Mouse (Mus musculus) layer of hippocampus, adult 9-10 months (tissue): ENCODE results near the gene Bach2.

Source experiments
- DNase-seq: peaks from one replicate; pipeline ENCODE4 v3.0.0; 2022; ENCODE audit warnings: low spot score

Gene Bach2

GRCm38 (mm10) chr4:32389107-32389800 lies 150.7 kb downstream of the Bach2 start:
- DNase-seq, result no peak

GRCm38 (mm10) chr4:32391260-32391659 lies 152.7 kb downstream of the Bach2 start:
- DNase-seq, result no peak

GRCm38 (mm10) chr4:32393226-32393625 lies 154.6 kb downstream of the Bach2 start:
- no peak for DNase-seq

GRCm38 (mm10) chr4:32393951-32394350 lies 155.3 kb downstream of the Bach2 start:
- DNase-seq, result no peak

GRCm38 (mm10) chr4:32394850-32395249 lies 156.2 kb downstream of the Bach2 start:
- no peak for DNase-seq

GRCm38 (mm10) chr4:32401459-32401858 lies 162.9 kb downstream of the Bach2 start:
- no peak for DNase-seq

- no peak for DNase-seq
Observed at GRCm38 (mm10) chr4:32403506-32403905, 164.9 kb downstream of the Bach2 start.

- no peak for DNase-seq
Observed at GRCm38 (mm10) chr4:32405149-32405882, 166.7 kb downstream of the Bach2 start.

- no peak for DNase-seq
Observed at GRCm38 (mm10) chr4:32405985-32406384, 167.4 kb downstream of the Bach2 start.

- no peak for DNase-seq
Observed at GRCm38 (mm10) chr4:32408535-32408934, 169.9 kb downstream of the Bach2 start.

- no peak for DNase-seq
Observed at GRCm38 (mm10) chr4:32409116-32409880, 170.7 kb downstream of the Bach2 start.

- DNase-seq, result no peak
Observed at GRCm38 (mm10) chr4:32413063-32413462, 174.5 kb downstream of the Bach2 start.

GRCm38 (mm10) chr4:32413505-32413904 lies 174.9 kb downstream of the Bach2 start:
- DNase-seq, result no peak

- DNase-seq, result peak; percentile 39
Observed at GRCm38 (mm10) chr4:32414959-32415358, 176.4 kb downstream of the Bach2 start.

GRCm38 (mm10) chr4:32417939-32418338 lies 179.3 kb downstream of the Bach2 start:
- DNase-seq, result no peak

GRCm38 (mm10) chr4:32421570-32421969 lies 183.0 kb downstream of the Bach2 start:
- no peak for DNase-seq

GRCm38 (mm10) chr4:32422427-32422826 lies 183.8 kb downstream of the Bach2 start:
- DNase-seq, result no peak

- DNase-seq, result no peak
Observed at GRCm38 (mm10) chr4:32423667-32424066, 185.1 kb downstream of the Bach2 start.

GRCm38 (mm10) chr4:32424434-32424833 lies 185.8 kb downstream of the Bach2 start:
- DNase-seq, result no peak

GRCm38 (mm10) chr4:32425060-32425459 lies 186.5 kb downstream of the Bach2 start:
- DNase-seq, result no peak

GRCm38 (mm10) chr4:32425641-32426040 lies 187.0 kb downstream of the Bach2 start:
- no peak for DNase-seq

- DNase-seq, result no peak
Observed at GRCm38 (mm10) chr4:32426779-32427577, 188.4 kb downstream of the Bach2 start.
